Mouse (Mus musculus) urinary bladder, postnatal 36 days (tissue): ENCODE measurements around the gene Lyz2.
"Not testable (repeated sequence)": the region's sequence is repeated elsewhere in the genome, so short reads cannot be mapped to it uniquely, and the experiment has no call there.

Source experiments
- DNase-seq, 2 experiments: peaks; one replicate each; pipeline ENCODE4 v3.0.0; 2022; ENCODE audit warnings: low spot score in 2 of 2, mixed read lengths in 1 of 2

The Lyz2 gene

GRCm38 (mm10) chr10:117284578-117285520 is 2.7 kb upstream of the Lyz2 start:
- no peak for DNase-seq

DNA sequence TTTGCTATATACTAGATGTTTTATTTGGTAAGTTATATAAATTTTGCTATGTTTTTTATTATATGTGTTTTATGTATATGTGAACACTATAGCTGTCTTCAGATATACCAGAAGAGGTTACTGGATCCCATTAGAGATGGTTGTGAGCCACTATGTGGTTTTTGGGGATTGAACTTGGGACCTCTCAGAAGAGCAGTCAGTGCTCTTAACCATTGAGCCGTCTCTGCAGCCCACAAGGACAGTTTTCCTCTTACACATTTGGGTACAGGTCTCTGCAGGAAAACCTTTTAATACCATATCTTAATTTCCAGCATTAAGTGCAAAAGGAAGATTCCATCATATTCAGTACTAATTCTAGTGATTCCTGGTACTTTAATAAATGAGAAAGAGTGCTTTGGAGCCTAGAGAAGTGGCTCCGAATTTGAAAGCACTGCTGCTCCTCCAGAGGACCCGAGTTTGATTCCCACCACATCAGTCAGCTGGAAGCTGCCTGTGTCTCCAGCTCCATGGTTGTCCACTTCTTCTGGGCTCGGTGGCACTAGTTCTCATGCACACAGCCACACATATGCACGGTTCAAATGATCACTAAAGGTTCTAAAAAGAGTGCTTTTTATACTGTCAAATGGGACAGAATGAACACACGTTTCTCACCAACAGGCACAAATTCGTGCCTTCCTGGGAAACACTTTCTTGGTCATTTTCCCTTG is 1.9 kb upstream of the Lyz2 start:
- no peak for DNase-seq

- DNase-seq = not testable (repeated sequence)
These were observed 1.1 kb upstream of the Lyz2 start for GRCm38 (mm10) chr10:117283196-117283595.

DNA sequence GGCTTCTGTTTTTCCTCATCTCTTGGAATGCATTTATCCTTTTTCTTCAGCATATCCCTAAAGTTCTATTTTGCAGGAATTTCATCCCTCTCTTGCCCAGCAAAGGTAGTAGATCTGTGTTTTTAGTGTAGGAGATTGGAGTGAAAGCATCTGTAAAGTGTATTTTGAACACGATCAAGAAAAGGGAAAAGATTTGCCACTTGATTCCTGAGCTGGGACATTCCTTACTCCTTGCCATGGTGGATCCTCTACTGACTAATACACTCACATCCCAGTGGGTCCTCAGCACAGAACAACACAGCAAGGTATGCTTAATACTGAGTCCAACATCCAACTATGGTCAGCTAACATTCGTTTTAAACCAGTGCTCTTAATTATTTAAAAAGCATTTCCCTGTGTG is 430 bp upstream of the Lyz2 start:
- no peak for DNase-seq

GRCm38 (mm10) chr10:117281381-117281920 is 670 bp downstream of the Lyz2 start:
- DNase-seq = no peak

DNA sequence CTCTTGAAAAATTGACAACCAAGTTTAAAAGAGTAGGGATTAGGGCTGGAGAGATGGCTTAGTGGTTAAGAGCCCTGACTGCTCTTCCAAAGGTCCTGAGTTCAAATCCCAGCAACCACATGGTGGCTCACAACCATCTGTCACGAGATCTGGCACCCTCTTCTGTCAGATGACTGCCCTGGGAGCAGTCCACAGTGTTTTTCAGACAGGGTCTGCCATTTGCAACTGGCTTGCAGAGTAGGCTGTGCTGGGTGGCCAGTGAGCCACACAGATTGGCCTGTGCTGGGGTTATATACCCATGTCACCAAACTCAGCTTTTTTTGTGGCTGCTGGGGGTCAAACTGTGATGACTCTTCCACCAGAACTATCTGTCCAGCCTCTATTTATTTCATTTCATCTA is 2.1 kb downstream of the Lyz2 start:
- DNase-seq = no peak

DNA sequence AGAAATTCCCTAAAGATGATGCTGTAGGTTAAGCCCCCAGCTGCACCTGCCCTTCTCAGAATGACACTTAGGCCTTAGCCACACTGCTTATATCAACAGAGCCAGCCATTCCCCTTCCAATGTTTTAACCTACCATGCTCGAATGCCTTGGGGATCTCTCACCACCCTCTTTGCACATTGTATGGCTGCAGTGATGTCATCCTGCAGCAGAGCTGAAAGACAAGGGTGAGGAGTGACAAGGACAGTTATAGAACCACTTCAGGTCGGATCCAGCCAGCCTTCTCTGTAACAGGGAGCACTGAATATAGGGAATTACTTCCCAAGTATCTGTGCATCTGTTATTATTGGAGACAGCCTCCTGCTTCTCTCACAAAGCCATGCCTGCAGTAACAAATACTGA is 3.6 kb downstream of the Lyz2 start:
- not testable (repeated sequence) for DNase-seq

GRCm38 (mm10) chr10:117277779-117278178 is 4.3 kb downstream of the Lyz2 start:
- DNase-seq = not testable (repeated sequence)

- no peak for DNase-seq
These were observed 6.3 kb downstream of the Lyz2 start for GRCm38 (mm10) chr10:117275681-117276369.

DNA sequence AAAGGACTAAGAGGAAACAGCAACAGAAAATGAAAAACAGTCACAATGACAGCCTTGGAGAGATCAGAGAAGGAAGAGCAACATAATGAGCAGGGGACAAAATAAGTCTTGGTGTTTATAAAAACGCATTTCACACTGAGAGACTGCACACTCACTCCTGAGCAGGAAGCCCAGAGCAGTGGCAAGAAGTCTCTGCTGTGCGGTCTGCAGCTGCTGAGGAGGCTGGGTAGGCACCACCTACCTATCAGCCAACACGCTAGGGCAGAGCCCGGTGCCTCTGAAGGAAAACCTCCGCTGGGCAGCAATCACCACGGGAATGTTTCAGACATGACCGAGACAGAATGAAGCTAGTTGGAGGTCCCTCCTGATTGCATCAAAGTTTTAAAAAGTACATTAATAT is 7.5 kb downstream of the Lyz2 start:
- DNase-seq = not testable (repeated sequence)

DNA sequence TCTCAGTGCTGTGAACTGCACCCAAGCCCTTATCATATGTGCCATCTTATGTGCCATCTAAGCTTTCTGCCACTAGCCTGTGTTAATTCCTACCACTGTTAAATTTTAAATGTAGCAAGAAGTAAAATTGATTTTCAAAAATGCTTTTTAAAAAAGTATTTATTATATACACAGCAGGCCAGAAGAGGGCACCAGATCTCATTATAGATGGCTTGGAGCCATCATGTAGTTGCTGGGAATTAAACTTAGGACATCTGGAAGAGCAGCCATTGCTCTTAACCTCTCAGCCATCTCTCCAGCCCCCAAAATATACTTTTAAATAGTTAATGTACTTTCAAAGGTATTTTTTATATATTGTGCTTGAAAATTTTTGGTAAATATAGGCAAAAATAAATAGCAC is 10.1 kb downstream of the Lyz2 start:
- no peak for DNase-seq

- no peak for DNase-seq
These were observed 22.3 kb downstream of the Lyz2 start for GRCm38 (mm10) chr10:117259870-117260269.

DNA sequence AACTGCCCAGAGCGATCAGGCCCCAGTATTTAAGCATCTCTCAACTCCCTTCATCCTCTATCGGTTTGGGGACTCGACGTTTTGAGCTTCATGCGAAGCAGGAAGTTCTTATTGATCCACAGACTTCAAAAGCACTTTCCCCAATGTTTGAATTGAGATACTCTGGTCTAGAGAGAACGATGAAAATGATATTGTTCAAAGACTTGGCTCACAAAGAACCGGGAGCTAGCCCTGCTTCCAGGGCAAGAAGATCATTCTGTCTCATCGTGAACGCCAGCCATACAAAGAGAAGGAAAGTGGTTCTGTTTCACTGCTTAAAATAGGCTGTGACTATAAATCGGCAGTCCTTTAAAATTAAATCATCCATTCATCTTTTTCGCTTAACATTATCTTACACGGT is 43.5 kb downstream of the Lyz2 start, which contains the start of gene 9530003J23Rik:
9530003J23Rik (minus strand) TSS at position 101 of the 400 bp plus-strand sequence.
- DNase-seq = no peak

GRCm38 (mm10) chr10:117235866-117236265 is 46.3 kb downstream of the Lyz2 start:
- DNase-seq = no peak

DNA sequence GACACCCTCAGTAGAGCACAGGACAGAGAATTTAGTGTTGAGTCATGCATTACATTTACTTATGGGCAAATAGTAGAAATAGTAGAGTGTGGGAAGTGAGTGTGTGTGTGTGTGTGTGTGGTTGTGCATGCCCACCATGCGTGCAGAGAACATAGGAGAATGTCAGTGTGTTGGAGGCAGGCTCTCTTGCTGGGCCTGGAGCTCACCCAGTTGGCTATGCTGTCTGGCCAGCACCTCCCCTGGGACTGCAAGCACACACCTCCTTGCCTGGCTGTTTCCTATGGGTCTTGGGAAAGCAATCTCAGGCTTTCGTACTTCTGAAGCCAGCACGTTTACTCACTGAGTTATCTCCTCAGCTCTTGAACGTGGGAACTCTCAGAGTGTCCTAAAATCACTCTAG is 47.3 kb downstream of the Lyz2 start:
- peak in 1 of 2 experiments; percentile 25 for DNase-seq

- DNase-seq = no peak
These were observed 52.3 kb downstream of the Lyz2 start for GRCm38 (mm10) chr10:117229826-117230225.
